Mouse (Mus musculus): ENCODE measurements around the gene Snu13.

DNA sequence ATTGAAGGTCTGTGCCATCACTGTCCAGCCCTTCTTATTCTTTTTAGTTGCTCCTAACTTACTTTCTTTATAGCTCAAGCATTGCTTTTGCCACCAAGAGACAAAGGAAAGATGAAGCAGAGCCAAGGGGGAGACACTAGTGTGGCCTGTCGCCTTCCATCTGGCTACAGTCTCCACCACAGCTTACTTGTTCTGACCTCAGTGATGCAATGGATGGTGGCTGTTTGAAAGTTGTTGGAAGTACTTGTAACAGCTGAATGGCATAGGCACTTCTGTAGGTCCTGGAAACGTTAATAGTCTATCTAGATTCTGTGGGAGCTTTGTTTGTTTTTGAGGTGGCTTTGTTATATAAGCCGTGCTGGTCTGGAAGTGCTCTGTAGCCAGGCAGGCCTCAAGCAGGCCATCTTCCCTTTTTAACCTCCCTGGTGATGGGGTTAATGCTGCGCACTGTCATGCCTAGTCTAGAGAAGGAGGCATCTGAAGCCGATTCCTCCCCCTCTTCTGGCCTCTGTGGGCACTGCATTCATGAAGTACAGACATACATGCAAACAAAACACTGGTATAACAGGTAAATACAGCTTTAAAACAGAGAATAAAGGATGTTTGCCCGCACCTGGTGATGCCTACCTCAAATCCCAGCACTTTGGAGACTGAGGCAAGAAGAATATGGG lies 23.3 kb downstream of the Snu13 start:
- TF ChIP-seq POLR2A (IDR thresholded peaks at IDR 0.05; ENCODE audit: low read depth, low read length), result no peak
- TF ChIP-seq CTCF (conservative IDR thresholded peaks at IDR 0.05; ENCODE audit: insufficient read depth, insufficient read length, low read depth, low read length), result no peak

Measured in kidney, adult 2 months (tissue).